Mouse (Mus musculus) olfactory bulb, adult 2 months (tissue): ENCODE measurements around the gene Fam209. TPM values are rescaled to one million over a fixed set of nuclear protein-coding genes. Genes with fewer than 3 reads are reported as not detected.
A peak's percentile ranks its signal among the peaks of the same experiment; 100 is the strongest.

Experiments used
- H3K27ac ChIP-seq: fragments of 200-500 bp; 2 replicates; pipeline ENCODE4 v1.5.1; 2012; ENCODE audit warnings: low read depth, low read length; ENCODE audit not compliant: insufficient read depth
- H3K4me1 ChIP-seq: fragments of 200-500 bp; 2 replicates; pipeline ENCODE4 v1.6.1; 2012; ENCODE audit warnings: low read length; ENCODE audit not compliant: control insufficient read depth, insufficient read depth
- H3K4me3 ChIP-seq: fragments of 200-500 bp; 2 replicates; pipeline ENCODE4 v1.5.1; 2012; ENCODE audit warnings: mild to moderate bottlenecking, low read depth, low read length, moderate library complexity; ENCODE audit not compliant: insufficient read depth
- CTCF ChIP-seq: fragments of 200-500 bp; IDR thresholded peaks from 2 replicates; pipeline ENCODE4 v1.5.1; 2012; ENCODE audit warnings: low read depth, mild to moderate bottlenecking, low read length, moderate library complexity; ENCODE audit not compliant: insufficient read depth
- POLR2A ChIP-seq: fragments of 200-500 bp; IDR thresholded peaks from 2 replicates; pipeline ENCODE4 v1.6.1; 2012; ENCODE audit warnings: mild to moderate bottlenecking, low read depth, low read length, moderate library complexity; ENCODE audit not compliant: insufficient read depth
- WGBS: fragments of 180-500 bp; shearing (Covaris S2); methylation state at CpG from one replicate; pipeline ENCODE4 v1.1.7; 2018; 5-methylcytosine and 5-hydroxymethylcytosine counted together
- polyA plus RNA-seq: library from polyadenylated mRNA; stranded (reverse); fragments of >200 nt; gene quantifications from 2 replicates; pipeline ENCODE4 v1.2.4, GENCODE M21; 2012; ENCODE audit warnings: low replicate concordance; ENCODE audit not compliant: missing spikeins, insufficient read depth, insufficient read length

Fam209 gene
- polyA plus RNA-seq, 1 experiment: not detected

DNA sequence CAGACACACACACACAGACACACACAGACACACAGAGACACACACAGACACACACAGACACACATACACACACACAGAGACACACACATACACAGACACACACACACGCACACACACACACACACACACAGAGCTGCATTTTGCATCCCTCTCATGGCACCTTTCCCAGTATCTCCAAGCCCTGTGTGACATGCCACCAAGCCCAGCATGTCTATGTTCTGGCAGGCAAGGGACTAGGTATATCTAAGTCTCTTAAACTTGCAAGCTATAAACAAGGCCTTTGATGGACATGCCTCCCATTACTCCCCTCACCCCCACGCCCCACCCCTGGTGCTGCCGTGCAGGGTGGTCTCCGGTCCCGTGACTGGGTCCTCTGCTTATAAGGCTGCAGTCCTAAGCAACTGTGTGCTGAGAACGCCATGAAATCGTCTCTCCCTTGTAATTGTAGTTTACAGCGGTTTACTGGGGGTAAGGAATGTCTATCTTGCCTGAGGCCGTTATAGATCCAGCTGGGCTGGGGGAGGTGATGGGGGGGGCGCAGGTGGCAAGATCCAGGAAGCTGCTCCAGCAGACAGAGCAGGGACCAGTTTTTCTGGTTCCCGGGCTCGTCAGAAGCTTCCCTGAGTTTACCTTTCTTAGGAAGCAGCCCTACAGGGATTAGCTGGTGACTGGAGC is 12.5 kb downstream of the Fam209 start:
- Histone ChIP-seq H3K4me3 (no peak overlapping the region), H3K4me1 (0 out of 2 replicates have a peak, but pooled peaks cover 3% of the 10 kb centered on the region), H3K27ac (no peak overlapping the region)
- no peak for TF ChIP-seq CTCF
- no peak for TF ChIP-seq POLR2A
- WGBS: 38% methylated on average over 12 of the region's 12 CpGs

DNA sequence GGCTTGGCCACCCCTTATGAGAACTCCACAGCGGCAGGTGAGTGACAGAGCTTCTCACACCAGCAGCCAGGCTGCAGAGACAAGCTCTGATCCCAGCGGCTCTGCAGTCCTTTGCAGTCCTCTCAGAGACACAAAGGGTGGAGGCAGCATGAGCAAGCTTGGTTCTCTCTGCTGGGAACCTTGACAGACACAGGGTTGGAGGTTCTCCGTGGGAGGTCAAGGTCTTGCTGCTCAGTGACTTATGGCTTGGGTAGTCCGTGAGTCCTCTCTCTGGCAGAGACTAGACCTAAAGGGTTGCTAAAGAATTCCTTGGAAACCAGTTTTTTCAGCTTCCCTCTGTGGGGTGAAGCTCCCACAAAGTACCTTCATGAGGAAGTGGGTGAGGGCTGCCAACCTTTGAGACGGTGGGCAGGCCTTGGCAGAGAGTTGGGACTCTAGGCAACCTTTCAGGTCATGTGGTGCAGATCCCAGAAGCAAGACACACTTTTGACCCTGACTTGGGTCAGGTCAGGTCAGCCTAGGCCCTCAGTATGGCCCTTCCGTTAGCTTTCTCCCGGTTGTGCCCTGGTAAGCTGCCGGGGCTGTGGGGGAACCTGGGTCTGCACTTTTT is 24.5 kb downstream of the Fam209 start:
- no peaks in the 10 kb centered on the region for H3K4me1 ChIP-seq
- WGBS: 87% methylated on average over 8 of the region's 8 CpGs
- TF ChIP-seq CTCF (no peak), POLR2A (no peak)
- no peak overlapping the region for H3K4me3 ChIP-seq
- H3K27ac ChIP-seq: no peak overlapping the region

GRCm38 (mm10) chr2:172498823-172499222 is 26.5 kb downstream of the Fam209 start:
- Histone ChIP-seq H3K4me1 (no peaks in the 10 kb centered on the region), H3K27ac (no peak overlapping the region), H3K4me3 (no peak overlapping the region)
- 43% methylated on average over 3 of the region's 3 CpGs for WGBS
- TF ChIP-seq CTCF (no peak), POLR2A (no peak)

- 70% methylated on average over 7 of the region's 7 CpGs for WGBS
- TF ChIP-seq POLR2A: no peak
- no peak for TF ChIP-seq CTCF
- no peaks in the 10 kb centered on the region for H3K4me1 ChIP-seq
- no peak overlapping the region for H3K4me3 ChIP-seq
- no peak overlapping the region for H3K27ac ChIP-seq
Measured at GRCm38 (mm10) chr2:172500752-172501316, 28.5 kb downstream of the Fam209 start.

- Histone ChIP-seq H3K4me3 (no peak overlapping the region), H3K4me1 (no peaks in the 10 kb centered on the region), H3K27ac (no peak overlapping the region)
- 8% methylated on average over 4 of the region's 4 CpGs for WGBS
- TF ChIP-seq CTCF: peak; percentile 34; the same call in 1 of the 2 replicates
- TF ChIP-seq POLR2A: no peak
Measured at GRCm38 (mm10) chr2:172501341-172501740, 29.0 kb downstream of the Fam209 start.

DNA sequence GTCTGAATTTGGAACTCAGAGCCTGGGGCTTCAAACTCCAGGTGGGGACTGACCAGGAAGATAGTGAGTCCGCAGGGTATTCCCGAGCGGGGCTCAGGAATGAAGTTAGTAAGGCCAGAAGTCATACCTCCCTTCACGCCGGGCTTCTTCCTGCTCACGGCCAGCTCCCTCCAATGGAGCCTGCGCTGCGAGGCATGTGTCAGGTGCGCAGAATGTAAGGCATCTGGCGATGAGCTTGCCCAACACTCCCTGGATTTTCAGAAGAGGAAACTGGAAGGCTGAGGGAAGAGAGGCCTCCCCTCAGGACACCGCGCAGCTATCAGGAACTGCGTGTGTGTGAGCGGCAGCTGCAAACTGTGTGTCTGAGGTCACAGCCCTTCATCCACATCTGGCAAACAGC is 29.8 kb downstream of the Fam209 start:
- TF ChIP-seq CTCF: no peak
- no peak for TF ChIP-seq POLR2A
- H3K27ac ChIP-seq: no peak overlapping the region
- H3K4me3 ChIP-seq: no peak overlapping the region
- H3K4me1 ChIP-seq: no peaks in the 10 kb centered on the region
- WGBS: 86% methylated on average over 14 of the region's 14 CpGs

- TF ChIP-seq POLR2A (no peak), CTCF (no peak)
- 89% methylated on average over 7 of the region's 7 CpGs for WGBS
- no peaks in the 10 kb centered on the region for H3K4me1 ChIP-seq
- no peak overlapping the region for H3K4me3 ChIP-seq
- H3K27ac ChIP-seq: no peak overlapping the region
Measured at GRCm38 (mm10) chr2:172506121-172506520, 33.8 kb downstream of the Fam209 start.

DNA sequence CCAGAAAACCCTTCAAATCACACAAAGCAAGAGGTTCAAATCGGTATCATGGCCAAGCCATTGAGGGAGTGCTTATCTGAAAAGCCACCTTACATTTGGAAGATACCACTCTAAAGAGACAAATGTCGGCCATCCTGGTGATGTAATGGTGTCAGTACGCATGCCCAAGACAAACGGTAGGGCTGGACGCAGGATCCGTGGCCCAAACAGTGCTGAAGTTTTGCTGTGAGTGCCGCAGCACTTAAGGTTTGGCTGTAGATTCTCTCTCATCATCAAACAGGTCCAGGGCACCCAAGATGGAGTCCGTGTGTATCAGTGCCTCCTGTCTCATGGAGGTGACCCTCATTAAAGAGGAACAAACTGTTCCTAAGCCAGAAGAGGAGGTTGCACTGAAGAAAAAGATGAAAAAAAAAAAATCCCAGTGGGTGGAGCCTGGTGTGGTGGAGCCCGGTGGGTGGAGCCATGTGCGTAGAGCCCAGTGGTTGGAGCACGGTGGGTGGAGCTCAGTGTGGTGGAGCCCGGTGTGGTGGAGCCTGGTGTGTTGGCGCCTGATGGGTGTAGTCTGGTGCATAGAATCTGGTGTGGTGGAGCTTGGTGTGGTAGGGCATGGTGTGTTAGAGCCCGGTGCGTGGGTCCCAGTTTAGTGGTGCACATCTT is 37.9 kb downstream of the Fam209 start:
- TF ChIP-seq CTCF (no peak), POLR2A (no peak)
- H3K27ac ChIP-seq: no peak overlapping the region
- WGBS: 91% methylated on average over 15 of the region's 15 CpGs
- no peaks in the 10 kb centered on the region for H3K4me1 ChIP-seq
- H3K4me3 ChIP-seq: no peak overlapping the region

DNA sequence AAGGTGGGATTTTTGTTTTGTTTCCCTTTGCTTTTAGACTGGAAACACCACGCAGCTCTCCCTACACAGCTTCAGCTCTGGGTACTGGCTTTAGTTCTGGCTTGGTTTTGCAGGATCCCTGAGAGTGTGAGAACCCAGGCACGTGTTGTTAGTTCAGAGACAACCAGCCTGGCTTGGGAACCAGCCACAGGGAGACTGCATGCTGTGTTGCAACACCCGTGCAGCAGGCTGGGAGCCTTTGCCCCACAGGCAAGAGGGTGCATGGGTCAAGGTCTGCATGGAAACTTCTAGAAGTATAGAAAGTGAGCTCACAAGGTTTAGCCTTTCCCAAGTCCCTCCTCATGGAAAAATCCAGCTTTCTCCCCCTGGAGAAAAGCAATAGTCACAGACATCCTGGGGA is 38.6 kb downstream of the Fam209 start:
- no peak overlapping the region for H3K4me3 ChIP-seq
- no peaks in the 10 kb centered on the region for H3K4me1 ChIP-seq
- WGBS: 73% methylated on average over 3 of the region's 3 CpGs
- H3K27ac ChIP-seq: no peak overlapping the region
- TF ChIP-seq POLR2A (no peak), CTCF (no peak)
